Mouse (Mus musculus) limb, embryonic 14.5 days (tissue): ENCODE results near the gene Lrig1. TPM values are rescaled to one million over a fixed set of nuclear protein-coding genes. Genes with fewer than 3 reads are reported as not detected.

ENCODE experiments used
- ATAC-seq: fragments of 200-750 bp; cut with Nextera tagmentation; 2 replicates; pipeline ENCODE4 v1.8.0; 2017; ENCODE audit warnings: low read depth, moderate number of reproducible peaks, moderate TSS enrichment; ENCODE audit not compliant: low FRiP score
- DNase-seq: peaks from one replicate; pipeline ENCODE4 v3.0.0-alpha.2; 2015; ENCODE audit warnings: low spot score
- H3K27ac ChIP-seq: fragments of 300-500 bp; sonication (generic); replicated peaks from 2 replicates; pipeline ENCODE4 v1.5.1; 2014; ENCODE audit warnings: low read depth, mild to moderate bottlenecking, low read length, moderate library complexity, mixed read lengths
- H3K27me3 ChIP-seq: fragments of 300-500 bp; sonication (generic); 2 replicates; pipeline ENCODE4 v1.6.1; 2014; ENCODE audit warnings: low read length, mixed read lengths; ENCODE audit not compliant: control insufficient read depth, insufficient read depth
- H3K36me3 ChIP-seq: fragments of 300-500 bp; sonication (generic); 2 replicates; pipeline ENCODE4 v1.6.1; 2014; ENCODE audit warnings: mild to moderate bottlenecking, low read length, moderate library complexity, mixed read lengths; ENCODE audit not compliant: control insufficient read depth, insufficient read depth
- H3K4me1 ChIP-seq: fragments of 300-500 bp; sonication (generic); 2 replicates; pipeline ENCODE4 v1.6.1; 2014; ENCODE audit warnings: antibody characterized with exemption, low read length, mixed read lengths; ENCODE audit not compliant: control insufficient read depth, insufficient read depth
- H3K4me2 ChIP-seq: fragments of 300-500 bp; sonication (generic); replicated peaks from 2 replicates; pipeline ENCODE4 v1.6.1; 2014; ENCODE audit warnings: low read depth, mild to moderate bottlenecking, low read length, moderate library complexity; ENCODE audit not compliant: severe bottlenecking
- H3K4me3 ChIP-seq: fragments of 300-500 bp; sonication (generic); replicated peaks from 2 replicates; pipeline ENCODE4 v1.5.1; 2014; ENCODE audit warnings: low read length
- H3K9ac ChIP-seq: fragments of 300-500 bp; sonication (generic); 2 replicates; pipeline ENCODE4 v1.6.1; 2014; ENCODE audit warnings: mild to moderate bottlenecking, low read depth, low read length, moderate library complexity; ENCODE audit not compliant: severe bottlenecking
- H3K9me3 ChIP-seq: fragments of 300-500 bp; sonication (generic); 2 replicates; pipeline ENCODE4 v1.6.1; 2016; ENCODE audit warnings: low read length; ENCODE audit not compliant: control insufficient read depth
- POLR2A ChIP-seq: fragments of 200-500 bp; IDR thresholded peaks from 2 replicates; pipeline ENCODE4 v1.8.0; 2012; ENCODE audit warnings: inconsistent platforms, mild to moderate bottlenecking, moderate library complexity, borderline replicate concordance; ENCODE audit not compliant: insufficient read depth, insufficient read length; ENCODE audit errors: extremely low read depth
- WGBS: fragments of 180-500 bp; shearing (Covaris S2); extraction: QIAGEN DNeasy Blood & Tissue Kit; methylation state at CpG from one replicate; pipeline ENCODE4 v1.1.7; 2014; 5-methylcytosine and 5-hydroxymethylcytosine counted together
- polyA plus RNA-seq, 2 experiments: library from polyadenylated mRNA; depleted of rRNA in 1 of 2; stranded (reverse) in 1 of 2; unstranded in 1 of 2; fragments of >200 nt; fragmentation: Nextera tagmentation in 1 of 2; extraction: Ambion mirVana in 1 of 2; gene quantifications; 2 replicates each; pipeline versions ENCODE4 v1.2.1 to v1.2.3; 2012 to 2014

The Lrig1 gene
- polyA plus RNA-seq, 2 experiments: 35.1 to 49.4 TPM

DNA sequence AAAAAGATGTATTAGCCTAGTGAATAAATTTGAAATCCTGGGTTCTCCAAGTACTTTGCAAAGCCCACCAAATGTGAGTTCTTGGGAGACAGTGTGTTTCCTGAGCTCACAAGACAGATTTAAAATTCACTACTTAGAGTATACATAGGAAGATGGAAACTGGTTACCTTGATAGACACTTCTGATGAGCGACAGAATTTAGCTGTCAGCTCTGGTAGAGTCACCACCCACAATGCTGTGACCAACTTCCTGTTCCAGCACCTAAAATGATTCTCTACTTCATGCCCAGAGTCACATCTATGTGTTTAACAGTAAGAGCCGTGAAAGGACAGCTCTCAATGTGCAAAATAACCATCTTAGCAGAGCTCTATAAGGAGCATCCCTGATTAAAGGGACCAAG, 27.5 kb downstream of the Lrig1 start:
- no peak overlapping the region for H3K4me3 ChIP-seq
- ATAC-seq (no peak), DNase-seq (no peak)
- peaks cover 48% of the 10 kb centered on the region for H3K4me1 ChIP-seq
- H3K36me3 ChIP-seq: no peaks in the 10 kb centered on the region
- H3K9ac ChIP-seq: no peak overlapping the region
- no peaks in the 10 kb centered on the region for H3K27me3 ChIP-seq
- H3K4me2 ChIP-seq: no peak overlapping the region
- no peak overlapping the region for H3K27ac ChIP-seq
- no peaks in the 10 kb centered on the region for H3K9me3 ChIP-seq
- TF ChIP-seq POLR2A: no peak
- WGBS: 92% methylated on average over 2 of the region's 2 CpGs

DNA sequence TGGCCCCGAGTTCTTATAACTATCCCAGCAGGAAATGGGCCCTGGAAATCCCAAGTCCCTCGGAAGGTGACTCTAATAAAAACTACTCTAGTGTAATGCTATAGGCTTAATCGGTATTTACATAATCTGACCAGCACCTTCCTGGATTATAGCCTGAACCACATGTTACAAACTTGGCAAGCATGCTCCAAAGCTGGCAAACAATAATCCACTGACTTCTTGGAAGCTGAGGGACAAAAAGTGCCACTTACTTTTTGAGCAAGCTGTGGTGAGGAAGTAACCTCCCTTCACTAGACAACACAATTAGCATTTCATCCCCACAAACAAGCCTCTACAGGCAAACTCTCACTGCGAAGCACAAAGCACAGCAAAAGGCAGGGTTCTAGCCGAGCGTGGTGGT, 30.6 kb downstream of the Lrig1 start:
- Histone ChIP-seq H3K36me3 (no peaks in the 10 kb centered on the region), H3K4me1 (peaks cover 48% of the 10 kb centered on the region), H3K27ac (no peak overlapping the region), H3K9ac (no peak overlapping the region), H3K4me3 (no peak overlapping the region), H3K9me3 (no peaks in the 10 kb centered on the region), H3K27me3 (no peaks in the 10 kb centered on the region), H3K4me2 (no peak overlapping the region)
- DNase-seq: no peak
- 52% methylated on average over 6 of the region's 6 CpGs for WGBS
- no peak for ATAC-seq
- no peak for TF ChIP-seq POLR2A

DNA sequence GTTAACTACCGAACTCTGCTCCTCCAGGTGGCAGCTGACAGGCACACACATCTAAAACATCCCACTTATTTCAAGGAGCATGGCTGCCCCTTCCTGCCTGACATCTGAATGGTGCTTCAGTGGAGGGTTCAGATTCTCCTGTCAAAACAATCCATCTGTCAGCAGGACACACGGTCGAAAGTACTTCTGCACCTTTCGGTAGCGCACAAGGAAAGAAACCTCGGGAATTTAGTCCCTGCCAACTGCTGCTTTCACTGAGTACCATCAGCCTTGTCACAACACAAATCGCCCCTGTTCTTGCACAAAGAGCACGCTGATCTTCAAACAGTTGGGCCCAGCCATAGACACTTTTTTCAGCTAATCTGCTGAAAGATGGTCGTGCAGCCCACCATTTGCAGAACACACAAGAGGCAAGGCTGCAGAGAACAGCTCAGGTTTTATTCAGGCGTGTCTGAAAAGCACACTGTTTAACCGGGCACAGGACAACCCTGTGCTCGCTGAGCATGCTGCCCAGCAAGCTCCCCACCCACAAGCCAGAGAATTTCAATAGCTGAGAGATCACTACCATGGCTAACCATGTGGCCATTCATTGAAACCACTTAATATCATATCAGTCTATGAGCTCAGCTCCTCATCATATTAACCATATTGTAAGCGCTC, 31.6 kb downstream of the Lrig1 start:
- peaks cover 40% of the 10 kb centered on the region for H3K4me1 ChIP-seq
- no peak for DNase-seq
- TF ChIP-seq POLR2A: no peak
- H3K27ac ChIP-seq: no peak overlapping the region
- peaks cover under 1% of the 10 kb centered on the region; the same call in 1 of the 2 replicates for H3K36me3 ChIP-seq
- no peak overlapping the region for H3K9ac ChIP-seq
- H3K27me3 ChIP-seq: no peaks in the 10 kb centered on the region
- no peaks in the 10 kb centered on the region for H3K9me3 ChIP-seq
- ATAC-seq: no peak
- H3K4me2 ChIP-seq: peak overlapping the region; percentile 18
- 36% methylated on average over 13 of the region's 13 CpGs for WGBS
- no peak overlapping the region for H3K4me3 ChIP-seq

DNA sequence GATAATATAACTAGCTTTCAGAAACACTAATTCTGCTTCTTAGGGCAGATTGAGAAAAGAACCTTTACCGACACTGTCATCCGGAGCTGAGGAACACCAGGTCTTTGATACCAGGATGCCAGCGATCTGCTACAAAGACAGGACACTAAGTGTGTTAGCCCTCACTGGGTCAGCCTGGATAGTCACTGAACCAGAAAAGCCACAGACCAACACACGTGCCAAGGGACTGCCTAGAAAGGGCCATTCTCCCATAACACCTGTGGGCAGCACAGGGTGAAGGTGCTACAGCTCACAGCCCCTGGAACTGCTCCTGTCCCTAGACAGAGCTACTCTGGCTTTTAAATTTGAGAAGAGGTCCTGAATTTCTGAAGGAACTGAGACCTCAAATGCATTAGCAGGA, 32.8 kb downstream of the Lrig1 start:
- H3K36me3 ChIP-seq: peaks cover 12% of the 10 kb centered on the region; the same call in 1 of the 2 replicates
- TF ChIP-seq POLR2A: no peak
- WGBS: 81% methylated on average over 4 of the region's 4 CpGs
- DNase-seq (no peak), ATAC-seq (no peak)
- H3K4me1 ChIP-seq: peaks cover 40% of the 10 kb centered on the region
- H3K4me2 ChIP-seq: no peak overlapping the region
- H3K27ac ChIP-seq: no peak overlapping the region
- no peak overlapping the region for H3K9ac ChIP-seq
- no peaks in the 10 kb centered on the region for H3K9me3 ChIP-seq
- H3K27me3 ChIP-seq: no peaks in the 10 kb centered on the region
- no peak overlapping the region for H3K4me3 ChIP-seq

DNA sequence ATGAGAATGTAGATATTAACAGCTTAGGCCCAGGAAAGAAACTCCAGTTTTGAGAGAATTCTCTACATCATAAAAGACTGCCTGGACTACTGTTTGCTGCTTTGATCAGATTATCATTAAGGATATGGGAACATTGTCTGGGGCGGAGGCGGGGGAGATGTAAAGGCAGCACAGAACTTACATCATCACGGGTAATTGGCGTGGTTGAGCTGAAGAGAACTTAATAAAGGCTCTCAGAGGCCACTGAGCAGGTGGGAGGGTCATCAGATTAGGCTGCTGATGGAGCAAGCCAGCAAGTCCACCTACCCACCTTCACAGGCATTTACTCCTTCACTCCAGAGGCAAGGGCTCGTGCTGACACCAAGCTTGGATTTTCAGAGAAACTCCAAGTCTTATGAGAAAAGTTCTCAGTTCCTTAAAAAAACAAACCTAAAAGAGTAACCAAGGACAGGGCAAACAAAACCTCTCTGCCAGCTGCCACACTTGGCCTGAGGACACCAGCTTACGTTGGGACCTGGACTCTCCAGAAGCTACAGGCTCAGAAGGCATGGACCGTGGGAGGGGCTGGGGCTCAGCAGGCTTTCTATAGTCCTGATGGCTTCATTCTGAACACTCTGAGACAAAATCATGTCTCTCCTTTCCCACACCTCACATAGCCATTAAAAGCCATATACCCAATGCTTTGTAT, 33.4 kb downstream of the Lrig1 start:
- Histone ChIP-seq H3K27me3 (no peaks in the 10 kb centered on the region), H3K27ac (no peak overlapping the region), H3K9me3 (no peaks in the 10 kb centered on the region), H3K4me1 (peaks cover 40% of the 10 kb centered on the region), H3K9ac (no peak overlapping the region), H3K4me3 (no peak overlapping the region), H3K36me3 (peaks cover 16% of the 10 kb centered on the region; the same call in 1 of the 2 replicates), H3K4me2 (no peak overlapping the region)
- DNase-seq: no peak
- WGBS: 58% methylated on average over 7 of the region's 7 CpGs
- no peak for TF ChIP-seq POLR2A
- ATAC-seq: no peak
